Mouse (Mus musculus) R1 (cell line): ENCODE measurements around the gene Grk1.

Source experiments
- DNase-seq: peaks from one replicate; pipeline ENCODE4 v3.0.0-alpha.2; 2018; ENCODE audit warnings: low read depth, low spot score

Grk1 gene

DNA sequence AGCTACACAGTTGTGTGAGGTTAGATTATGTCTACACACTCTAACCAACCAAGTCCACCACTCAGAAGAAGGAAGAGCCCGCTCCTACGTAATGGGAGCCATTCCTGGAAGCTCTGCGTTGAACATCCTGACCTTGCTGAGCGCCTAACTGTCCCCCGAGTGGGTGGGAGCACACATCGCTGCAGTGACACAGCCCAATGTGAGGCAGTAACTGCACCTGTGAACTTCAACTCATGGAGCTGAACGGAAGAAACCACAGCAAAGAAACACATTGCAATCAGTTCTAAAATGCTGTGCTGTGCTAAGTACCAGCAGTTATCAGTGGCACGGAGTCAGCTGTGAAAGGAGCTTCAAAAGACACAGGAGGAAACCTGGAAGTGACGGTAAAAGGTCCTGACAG is 23.3 kb downstream of the Grk1 start:
- DNase-seq, result no peak

DNA sequence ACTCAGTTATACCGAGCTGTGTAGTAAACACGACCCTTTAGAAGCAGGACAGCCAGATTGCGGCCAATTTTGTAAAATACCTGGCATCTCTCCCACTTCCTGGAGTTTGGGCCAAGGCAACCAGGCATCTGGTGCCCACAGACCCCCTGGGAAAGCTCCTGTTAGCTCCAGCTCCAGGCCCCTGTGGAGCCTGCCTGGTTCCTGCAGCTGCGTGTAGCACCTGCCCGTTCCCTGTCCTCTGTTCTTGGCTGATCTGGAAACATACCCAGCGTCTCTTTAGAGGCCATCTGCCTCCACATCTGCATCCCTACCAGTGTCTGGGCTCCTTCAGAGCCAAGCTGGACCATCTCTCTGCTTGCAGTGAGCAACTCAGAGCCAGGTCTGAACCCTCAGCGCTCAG is 25.5 kb downstream of the Grk1 start:
- no peak for DNase-seq

- no peak for DNase-seq
Measured at GRCm38 (mm10) chr8:13430866-13431265, 26.0 kb downstream of the Grk1 start.

DNA sequence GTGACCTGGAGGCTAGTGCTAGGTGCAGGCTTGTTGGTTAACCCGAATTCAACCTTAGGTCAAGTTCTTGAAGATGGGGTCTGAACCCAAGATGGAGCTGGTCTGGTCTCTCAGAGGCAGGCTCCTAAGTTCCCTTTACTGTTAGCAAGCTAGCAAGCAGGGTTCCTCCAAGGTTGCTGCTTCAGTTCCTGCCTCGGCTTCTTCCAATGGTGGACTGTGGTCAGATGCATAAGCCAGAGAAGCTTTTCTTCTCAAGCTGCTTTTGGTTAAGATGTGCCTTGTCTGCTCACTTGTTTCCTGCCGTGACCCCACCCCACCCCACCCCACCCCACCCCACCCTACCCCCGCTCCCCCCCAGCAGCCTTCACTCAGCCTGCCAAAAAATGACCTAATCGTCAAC is 28.2 kb downstream of the Grk1 start:
- DNase-seq, result no peak

DNA sequence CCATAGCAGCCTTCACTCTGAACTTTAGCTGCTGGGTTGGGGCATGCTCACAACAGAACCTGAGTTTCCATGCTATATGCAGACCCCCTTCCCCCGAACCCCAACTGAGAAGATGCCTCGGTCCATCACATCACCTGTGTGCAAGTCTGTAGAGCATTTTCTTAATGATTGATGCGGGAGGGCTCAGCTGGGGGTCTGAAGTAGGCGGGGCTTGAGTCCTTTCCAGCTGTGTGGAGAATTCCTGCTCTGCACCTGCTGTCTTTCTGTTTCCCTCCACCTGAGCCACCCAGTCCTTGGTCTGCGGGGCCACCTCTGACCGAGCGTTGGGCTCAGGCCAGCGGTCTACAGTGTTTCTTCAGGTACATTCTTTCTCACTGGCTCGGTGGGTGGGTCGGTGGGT is 30.0 kb downstream of the Grk1 start, which contains the start of gene Tmem255b:
TSS of gene Tmem255b (plus strand) at position 301 of the 400 bp plus-strand sequence.
- no peak for DNase-seq

DNA sequence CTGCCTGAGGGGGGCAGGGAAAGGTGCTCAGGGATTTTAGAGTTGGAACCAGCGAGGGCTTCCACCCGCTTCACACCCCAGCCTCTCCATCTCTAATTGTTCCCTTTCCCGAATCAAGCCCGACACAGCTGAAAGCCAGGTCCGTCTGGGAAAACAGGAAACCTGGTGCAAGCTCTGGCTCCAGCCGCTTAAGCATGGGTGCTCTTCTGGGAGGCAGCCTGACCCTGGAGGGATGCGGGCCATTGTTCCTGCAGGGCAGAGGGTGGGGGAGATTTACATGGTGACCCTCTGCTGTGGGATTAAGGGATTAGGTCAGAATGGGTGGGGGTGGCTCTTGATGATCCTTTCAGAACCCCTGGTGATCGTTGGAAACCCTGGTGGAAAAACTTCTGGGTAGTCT is 31.2 kb downstream of the Grk1 start:
- DNase-seq, result no peak

- no peak for DNase-seq
Measured at GRCm38 (mm10) chr8:13437531-13437930, 32.6 kb downstream of the Grk1 start.

DNA sequence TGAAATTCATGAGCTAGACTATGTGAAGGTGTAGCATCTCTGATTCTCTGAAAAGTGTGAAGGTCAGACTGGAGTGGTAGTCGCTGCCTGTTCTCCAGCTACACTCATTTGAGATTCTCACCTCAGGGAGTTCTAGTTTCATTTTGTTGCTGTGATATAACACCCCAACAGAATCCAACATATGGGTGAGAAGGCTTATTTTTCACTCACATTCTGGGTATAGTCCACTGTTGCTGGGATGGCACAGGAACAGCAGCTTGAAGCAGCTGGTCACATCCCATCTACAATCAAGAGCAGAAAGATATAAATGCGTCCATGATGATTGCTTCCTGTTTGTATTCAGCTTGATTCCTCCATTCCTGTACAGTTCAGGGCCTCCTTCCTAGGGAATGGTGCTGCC is 37.3 kb downstream of the Grk1 start:
- DNase-seq, result no peak

DNA sequence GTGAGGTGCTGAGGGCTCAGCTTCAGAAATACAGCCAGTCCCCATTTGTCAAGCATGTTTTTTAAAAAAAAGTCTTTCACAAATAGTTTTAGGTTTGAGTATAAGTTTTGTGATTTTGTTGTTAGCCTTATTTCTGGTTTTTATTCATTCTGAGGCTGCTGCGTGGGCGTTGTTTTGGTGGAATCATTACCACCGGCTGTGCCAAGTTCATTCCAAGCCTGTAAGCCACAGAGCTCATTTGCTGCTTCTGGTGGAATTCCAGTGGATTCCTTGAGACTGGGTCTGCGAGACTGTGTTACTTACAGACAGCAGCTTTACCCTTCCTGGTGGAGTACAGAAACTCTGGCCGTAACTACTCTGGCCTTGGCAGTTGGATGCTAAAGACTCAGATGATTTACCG is 41.6 kb downstream of the Grk1 start:
- no peak for DNase-seq

- DNase-seq, result peak; percentile 66
Measured at GRCm38 (mm10) chr8:13448145-13448544, 43.3 kb downstream of the Grk1 start.

- no peak for DNase-seq
Measured at GRCm38 (mm10) chr8:13451747-13452277, 46.9 kb downstream of the Grk1 start.

GRCm38 (mm10) chr8:13454341-13455113 is 49.6 kb downstream of the Grk1 start:
- DNase-seq, result no peak

DNA sequence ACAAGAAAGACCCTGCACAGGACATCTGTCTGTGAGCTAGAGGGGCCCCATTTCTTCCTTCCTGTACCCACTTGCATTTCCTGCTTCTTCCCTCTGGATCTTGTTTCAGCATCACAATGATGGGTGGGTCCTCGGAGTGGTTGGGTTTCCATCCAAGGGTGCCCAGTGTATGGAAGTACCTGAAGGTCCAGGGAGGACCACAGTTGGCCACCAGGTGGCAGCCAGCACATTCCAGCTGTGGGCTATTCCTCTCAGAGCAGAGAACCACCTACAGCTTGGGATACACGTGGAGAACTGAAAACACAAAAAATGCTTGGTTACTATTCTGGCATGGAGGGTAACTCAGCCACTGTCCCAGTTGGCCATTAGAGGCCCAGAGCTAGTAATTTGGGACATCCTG is 50.4 kb downstream of the Grk1 start:
- DNase-seq, result peak; percentile 63

- DNase-seq, result no peak
Measured at GRCm38 (mm10) chr8:13459431-13459830, 54.5 kb downstream of the Grk1 start.

GRCm38 (mm10) chr8:13461085-13461765 is 56.3 kb downstream of the Grk1 start:
- no peak for DNase-seq

GRCm38 (mm10) chr8:13461843-13462242 is 57.0 kb downstream of the Grk1 start:
- DNase-seq, result peak; percentile 45

DNA sequence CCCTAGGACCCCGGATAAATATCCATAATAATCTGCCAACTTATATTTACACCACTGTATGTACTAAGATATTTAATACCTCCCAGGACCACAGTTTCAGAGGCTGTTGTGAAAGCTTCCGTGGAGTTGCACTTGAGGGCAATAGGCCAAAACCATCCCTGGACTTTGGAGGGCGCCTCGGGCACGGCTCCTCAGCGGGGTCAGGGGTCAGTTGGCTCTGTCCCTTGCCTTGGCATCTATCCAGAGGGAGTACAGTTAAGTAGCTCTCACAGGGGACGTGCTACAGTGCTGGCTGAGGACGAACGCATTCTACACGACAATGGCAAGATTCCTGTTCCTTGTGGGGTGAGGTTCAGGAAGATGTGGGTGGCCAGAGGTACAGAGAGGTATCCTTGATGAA is 57.5 kb downstream of the Grk1 start:
- no peak for DNase-seq

DNA sequence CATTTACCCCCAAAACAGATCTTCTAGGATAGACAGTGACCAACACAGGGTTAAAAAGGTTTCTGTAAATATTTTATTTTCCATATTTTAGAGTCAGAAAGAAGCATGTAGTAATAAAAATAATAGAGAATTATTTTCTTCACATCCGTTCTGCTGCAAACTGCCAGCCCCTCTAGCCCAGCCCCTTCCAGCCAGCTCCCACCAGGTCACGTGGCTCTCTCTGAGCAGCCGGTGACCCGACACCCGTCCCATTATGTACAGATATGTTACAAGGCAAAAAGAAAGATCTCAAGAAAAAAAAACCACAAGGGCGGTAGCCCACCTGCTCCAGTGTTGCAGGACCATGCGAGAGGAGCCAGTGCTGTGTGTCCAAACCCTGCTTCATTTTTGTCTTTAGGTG is 60.4 kb downstream of the Grk1 start:
- no peak for DNase-seq

GRCm38 (mm10) chr8:13466989-13467388 is 62.1 kb downstream of the Grk1 start:
- no peak for DNase-seq

DNA sequence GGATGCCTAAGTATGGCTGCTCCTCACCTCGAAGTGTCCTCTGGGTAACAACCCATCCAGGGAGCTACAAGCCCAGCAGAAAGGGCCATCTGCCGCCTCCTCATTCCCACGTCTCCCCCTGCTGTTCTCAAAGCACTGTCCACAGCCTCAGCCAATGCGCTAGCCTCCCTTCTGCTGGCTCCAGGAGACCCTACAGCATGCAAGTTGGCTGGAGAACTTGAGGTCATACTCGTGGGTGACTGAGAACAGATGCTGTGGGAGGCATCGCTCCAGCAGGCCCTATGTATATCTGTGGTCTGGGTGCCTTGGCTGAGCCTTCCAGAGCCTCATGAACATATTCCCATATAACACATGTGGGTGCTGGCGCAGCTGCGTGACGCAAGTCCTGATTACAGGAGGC is 63.9 kb downstream of the Grk1 start:
- no peak for DNase-seq

GRCm38 (mm10) chr8:13471484-13471883 is 66.6 kb downstream of the Grk1 start:
- DNase-seq, result no peak
